Mouse (Mus musculus): ENCODE data around the gene Galnt16.

Gene Galnt16

GRCm38 (mm10) chr12:80595968-80596367 lies 77.9 kb downstream of the Galnt16 start:
- DNase-seq (ENCODE audit: low read depth, low spot score) = no peak

GRCm38 (mm10) chr12:80598236-80598635 lies 80.2 kb downstream of the Galnt16 start:
- peak; percentile 19 for DNase-seq (ENCODE audit: low read depth, low spot score)

- peak; percentile 51 for DNase-seq (ENCODE audit: low read depth, low spot score)
These were observed 80.7 kb downstream of the Galnt16 start for GRCm38 (mm10) chr12:80598756-80599155.

GRCm38 (mm10) chr12:80601597-80602269 lies 83.7 kb downstream of the Galnt16 start:
- DNase-seq (ENCODE audit: low read depth, low spot score) = no peak

GRCm38 (mm10) chr12:80602432-80602831 lies 84.4 kb downstream of the Galnt16 start:
- no peak for DNase-seq (ENCODE audit: low read depth, low spot score)

GRCm38 (mm10) chr12:80603566-80603965 lies 85.5 kb downstream of the Galnt16 start:
- no peak for DNase-seq (ENCODE audit: low read depth, low spot score)

GRCm38 (mm10) chr12:80604218-80604617 lies 86.1 kb downstream of the Galnt16 start:
- no peak for DNase-seq (ENCODE audit: low read depth, low spot score)

GRCm38 (mm10) chr12:80608576-80608975 lies 90.5 kb downstream of the Galnt16 start:
- DNase-seq (ENCODE audit: low read depth, low spot score) = no peak

GRCm38 (mm10) chr12:80609928-80610327 lies 91.9 kb downstream of the Galnt16 start:
- DNase-seq (ENCODE audit: low read depth, low spot score) = no peak

- no peak for DNase-seq (ENCODE audit: low read depth, low spot score)
These were observed 94.2 kb downstream of the Galnt16 start for GRCm38 (mm10) chr12:80612113-80612791.

- peak; percentile 57 for DNase-seq (ENCODE audit: low read depth, low spot score)
These were observed 97.5 kb downstream of the Galnt16 start for GRCm38 (mm10) chr12:80615371-80616257.

- DNase-seq (ENCODE audit: low read depth, low spot score) = no peak
These were observed 102.4 kb downstream of the Galnt16 start for GRCm38 (mm10) chr12:80620501-80620900.

GRCm38 (mm10) chr12:80631790-80632189 lies 113.7 kb downstream of the Galnt16 start:
- DNase-seq (ENCODE audit: low read depth, low spot score) = no peak

GRCm38 (mm10) chr12:80642725-80643692 lies 124.9 kb downstream of the Galnt16 start:
- DNase-seq (ENCODE audit: low read depth, low spot score) = peak; percentile 95

- peak; percentile 97 for DNase-seq (ENCODE audit: low read depth, low spot score)
These were observed 125.8 kb downstream of the Galnt16 start, which contains the start of the genes Slc39a9 and Erh for GRCm38 (mm10) chr12:80643693-80644505. Slc39a9 (plus strand) TSS chr12:80643883. Erh (minus strand) TSS chr12:80644341.

- DNase-seq (ENCODE audit: low read depth, low spot score) = no peak
These were observed 126.4 kb downstream of the Galnt16 start for GRCm38 (mm10) chr12:80644506-80644868.

- no peak for DNase-seq (ENCODE audit: low read depth, low spot score)
These were observed 128.3 kb downstream of the Galnt16 start for GRCm38 (mm10) chr12:80646377-80646776.

GRCm38 (mm10) chr12:80653951-80654658 lies 136.0 kb downstream of the Galnt16 start:
- no peak for DNase-seq (ENCODE audit: low read depth, low spot score)

GRCm38 (mm10) chr12:80654659-80655025 lies 136.6 kb downstream of the Galnt16 start:
- no peak for DNase-seq (ENCODE audit: low read depth, low spot score)

Data from ZHBTc4 (cell line).